ENCODE assay signal across 28 mouse cellular contexts in the genomic region with DNA sequence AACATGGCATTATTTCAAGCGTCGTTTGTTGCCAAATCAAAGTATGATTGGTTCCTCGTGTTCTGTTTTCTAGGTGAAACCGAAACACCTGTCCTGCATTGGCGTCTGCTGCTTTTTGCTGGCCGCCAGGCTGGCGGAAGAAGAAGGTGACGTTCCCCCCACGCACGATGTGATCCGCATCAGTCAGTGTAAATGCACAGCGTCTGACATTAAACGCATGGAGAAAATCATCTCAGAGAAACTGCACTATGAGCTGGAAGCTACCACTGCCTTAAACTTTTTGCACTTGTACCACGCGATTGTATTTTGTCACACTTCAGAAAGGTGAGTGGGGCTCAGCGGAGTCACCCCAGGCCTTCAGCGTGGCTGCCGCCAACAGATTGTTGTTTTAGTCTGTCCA. TPM values are rescaled to one million over a fixed set of nuclear protein-coding genes. Genes with fewer than 3 reads are reported as not detected.
DNase-seq lines count a peak whose midpoint lies in the region; ATAC-seq lines count a peak whose summit lies in the region.
"Had no signal": no experiment of that assay in that cellular context is flagged by ENCODE, and none has a peak within 500 bp of the region (broad histone marks: within the 10 kb centered on the region; RNA-seq: fewer than 3 reads in every experiment).

No protein-coding gene starts in this region.

- peaks cover 73% of the 10 kb centered on the region for H3K36me3 ChIP-seq in megakaryocyte, embryonic 14.5 days (replicated peaks; ENCODE audit: low read length)

- H3K27me3 ChIP-seq in megakaryocyte, embryonic 14.5 days (replicated peaks), result no peaks in the 10 kb centered on the region
- H3K27me3 ChIP-seq: CH12.LX; embryonic facial prominence, embryonic 13.5 days; forebrain, embryonic 12.5 days; forebrain, embryonic 15.5 days; heart, embryonic 15.5 days; hindbrain, embryonic 15.5 days had no signal

- ATAC-seq in CD4-positive, CD25-positive, alpha-beta regulatory T cell, adult 4 months, result no peak
- ATAC-seq in megakaryocyte, adult 5-6 weeks (ENCODE audit: poor library complexity, severe bottlenecking), result no peak
- ATAC-seq: activated CD4-positive, CD25-positive, alpha-beta regulatory T cell, adult 4 months; forebrain, embryonic 15.5 days; intestine, embryonic 16.5 days had no signal

- peak; percentile 18 for DNase-seq in CD4-positive, CD25-positive, alpha-beta regulatory T cell, adult 2 months (ENCODE audit: low read depth, low spot score)
- DNase-seq in induced T-regulatory cell, adult 2 months (ENCODE audit: low read depth), result peak; percentile 35
- DNase-seq in kidney, postnatal 14 days, result no peak
- DNase-seq in adrenal gland, postnatal 36 days, result no peak
- DNase-seq in adrenal gland, adult (ENCODE audit: inconsistent age in 2 of 2, low spot score in 1 of 2), result no peak
- DNase-seq: adrenal gland, postnatal 10 days; B cell, adult 2 months; cerebellum, adult 11 months; cerebellum, adult 8-10 months; cerebellum, postnatal 36 days; gastrocnemius, postnatal 25 days; heart, adult 2 months; heart, postnatal 10 days; heart, postnatal 36 days; kidney, adult 18-20 months had no signal

- H3K9me3 ChIP-seq in megakaryocyte, embryonic 14.5 days, result no peaks in the 10 kb centered on the region
- H3K9me3 ChIP-seq: embryonic facial prominence, embryonic 10.5 days; embryonic facial prominence, embryonic 13.5 days; forebrain, embryonic 12.5 days; forebrain, embryonic 15.5 days; heart, embryonic 15.5 days; hindbrain, embryonic 15.5 days had no signal

- peak overlapping the region; percentile 38 for H3K4me3 ChIP-seq in megakaryocyte, embryonic 14.5 days (replicated peaks)
- H3K4me3 ChIP-seq: erythroblast, embryonic 14.5 days; heart, adult 2 months had no signal

- peaks cover 23% of the 10 kb centered on the region for H3K4me1 ChIP-seq in megakaryocyte, embryonic 14.5 days

RNA-seq across cellular contexts. Expression of gene Ccng2, which starts 3.7 kb away (rescaled TPM):
- 10 to 100 TPM; 19.3 to 30.6 TPM for polyA plus RNA-seq in CD4-positive, CD25-positive, alpha-beta regulatory T cell, adult 4 months (2017; shearing (Covaris generic))
- 6.6 and 37.5 TPM in 2 replicates for polyA plus RNA-seq in megakaryocyte, embryonic 14.5 days (2012; ENCODE audit: insufficient read depth, low replicate concordance)
- 103 TPM in 2 replicates for total RNA-seq in megakaryocyte, adult 5-6 weeks (2015)
- total RNA-seq in megakaryocyte, adult 5-6 weeks (2017), result 104 TPM in 2 replicates
- total RNA-seq in adrenal gland, postnatal 36 days (2021), result 10 to 100 TPM; 23.4 to 32.6 TPM

Comparison
In these comparisons a context has a peak if more than half of its experiments do, and no peak if none do; other contexts are left out.
1. DNase-seq: peak in CD4-positive, CD25-positive, alpha-beta regulatory T cell, adult 2 months (single experiment) and induced T-regulatory cell, adult 2 months (single experiment); none in kidney, postnatal 14 days (single experiment), adrenal gland, postnatal 36 days (0 of 2) and adrenal gland, adult (0 of 2).